Comparison of ENCODE assay signal across 9 mouse cellular contexts in genomic region chr11:79002551-79002951, GRCm38 (mm10). TPM values are rescaled to one million over a fixed set of nuclear protein-coding genes. Genes with fewer than 3 reads are reported as not detected.
DNase-seq lines count a peak whose midpoint lies in the region; ATAC-seq and TF ChIP-seq lines count a peak whose summit lies in the region.
"Had no signal": no experiment of that assay in that cellular context is flagged by ENCODE, and none has a peak within 500 bp of the region (broad histone marks: within the 10 kb centered on the region; RNA-seq: fewer than 3 reads in every experiment).

No protein-coding gene starts in this region.

- DNase-seq in frontal cortex, postnatal 10 days (ENCODE audit: low spot score in 2 of 2), result no peak
- DNase-seq in midbrain, embryonic 14.5 days, result no peak
- DNase-seq in cerebellum, adult 2 months, result no peak
- no peak for DNase-seq in frontal cortex, postnatal 25 days (ENCODE audit: low spot score in 2 of 2)

- H3K9me3 ChIP-seq in midbrain, embryonic 16.5 days (replicated peaks; ENCODE audit: control insufficient read depth, low read length, poor library complexity, severe bottlenecking), result no peaks in the 10 kb centered on the region
- H3K9me3 ChIP-seq in midbrain, embryonic 14.5 days (ENCODE audit: control insufficient read depth, low read length), result no peaks in the 10 kb centered on the region
- no peaks in the 10 kb centered on the region for H3K9me3 ChIP-seq in intestine, embryonic 15.5 days
- H3K9me3 ChIP-seq: hindbrain, embryonic 15.5 days had no signal

- 0 out of 2 replicates have a peak, but pooled peaks have one; percentile 31 for ATAC-seq in frontal cortex, adult (ENCODE audit: low TSS enrichment)
- no peak for ATAC-seq in midbrain, embryonic 16.5 days
- no peak for ATAC-seq in midbrain, embryonic 14.5 days (ENCODE audit: low FRiP score, low TSS enrichment)
- ATAC-seq in intestine, embryonic 15.5 days, result peak; percentile 76

- H3K4me2 ChIP-seq in midbrain, embryonic 16.5 days (ENCODE audit: low read length), result no peak overlapping the region
- H3K4me2 ChIP-seq in midbrain, embryonic 14.5 days (ENCODE audit: low read length), result no peak overlapping the region
- H3K4me2 ChIP-seq in intestine, embryonic 15.5 days (replicated peaks), result 0 out of 2 replicates have a peak overlapping the region, but pooled peaks have one; percentile 1
- H3K4me2 ChIP-seq: hindbrain, embryonic 15.5 days had no signal

- H3K4me1 ChIP-seq in midbrain, embryonic 16.5 days (ENCODE audit: control insufficient read depth, insufficient read depth, low read length), result no peaks in the 10 kb centered on the region
- H3K4me1 ChIP-seq in midbrain, embryonic 14.5 days (ENCODE audit: control insufficient read depth, insufficient read depth, low read length), result no peaks in the 10 kb centered on the region
- H3K4me1 ChIP-seq in intestine, embryonic 15.5 days (replicated peaks), result peaks cover 23% of the 10 kb centered on the region
- H3K4me1 ChIP-seq in small intestine, adult 2 months (ENCODE audit: control insufficient read depth, insufficient read depth, insufficient read length, low read length), result peaks cover 33% of the 10 kb centered on the region
- no peaks in the 10 kb centered on the region for H3K4me1 ChIP-seq in cerebellum, adult 2 months (ENCODE audit: control insufficient read depth, insufficient read depth, low read length)
- H3K4me1 ChIP-seq: hindbrain, embryonic 15.5 days had no signal

- H3K4me3 ChIP-seq in midbrain, embryonic 16.5 days (ENCODE audit: low read depth, low read length), result no peak overlapping the region
- no peak overlapping the region for H3K4me3 ChIP-seq in midbrain, embryonic 14.5 days (replicated peaks; ENCODE audit: low read depth, low read length)
- no peak overlapping the region for H3K4me3 ChIP-seq in intestine, embryonic 15.5 days (replicated peaks)
- H3K4me3 ChIP-seq in small intestine, adult 2 months (ENCODE audit: low read depth, low read length), result no peak overlapping the region
- H3K4me3 ChIP-seq in cerebellum, adult 2 months (replicated peaks; ENCODE audit: insufficient read depth, low read depth, low read length), result no peak overlapping the region
- H3K4me3 ChIP-seq: hindbrain, embryonic 15.5 days had no signal

- 0 out of 2 replicates have a peak overlapping the region, but pooled peaks have one; percentile 36 for H3K27ac ChIP-seq in midbrain, embryonic 16.5 days (ENCODE audit: low read length)
- H3K27ac ChIP-seq in midbrain, embryonic 14.5 days (replicated peaks; ENCODE audit: low read depth, low read length), result no peak overlapping the region
- peak overlapping the region; percentile 61 for H3K27ac ChIP-seq in intestine, embryonic 15.5 days
- H3K27ac ChIP-seq in small intestine, adult 2 months (ENCODE audit: insufficient read depth, low read depth, low read length), result peak overlapping the region; percentile 84
- H3K27ac ChIP-seq in cerebellum, adult 2 months (ENCODE audit: insufficient read depth, low read length), result no peak overlapping the region
- H3K27ac ChIP-seq: hindbrain, embryonic 15.5 days had no signal

- no peak overlapping the region for H3K9ac ChIP-seq in midbrain, embryonic 16.5 days (ENCODE audit: low read depth, low read length)
- H3K9ac ChIP-seq in midbrain, embryonic 14.5 days (replicated peaks; ENCODE audit: low read length), result no peak overlapping the region
- H3K9ac ChIP-seq in intestine, embryonic 15.5 days, result no peak overlapping the region
- H3K9ac ChIP-seq: hindbrain, embryonic 15.5 days had no signal

- no peak for TF ChIP-seq CTCF in small intestine, adult 2 months (IDR thresholded peaks at IDR 0.05; ENCODE audit: extremely low read depth, insufficient read length, insufficient replicate concordance, low read depth, low read length)
- no peak for TF ChIP-seq CTCF in cerebellum, adult 2 months (IDR thresholded peaks at IDR 0.05; ENCODE audit: borderline replicate concordance, insufficient read depth, low read depth, low read length)

- no peaks in the 10 kb centered on the region for H3K36me3 ChIP-seq in midbrain, embryonic 16.5 days (ENCODE audit: control insufficient read depth, insufficient read depth, low read length)
- no peaks in the 10 kb centered on the region for H3K36me3 ChIP-seq in midbrain, embryonic 14.5 days (ENCODE audit: control insufficient read depth, insufficient read depth, low read length)
- no peaks in the 10 kb centered on the region for H3K36me3 ChIP-seq in intestine, embryonic 15.5 days
- H3K36me3 ChIP-seq in small intestine, adult 2 months (ENCODE audit: control insufficient read depth, insufficient read depth, low read length), result no peaks in the 10 kb centered on the region
- H3K36me3 ChIP-seq: hindbrain, embryonic 15.5 days had no signal

- H3K27me3 ChIP-seq in midbrain, embryonic 16.5 days (ENCODE audit: control insufficient read depth, insufficient read depth, low read depth, low read length), result no peaks in the 10 kb centered on the region
- H3K27me3 ChIP-seq in midbrain, embryonic 14.5 days (ENCODE audit: control insufficient read depth, insufficient read depth, low read length), result no peaks in the 10 kb centered on the region
- no peaks in the 10 kb centered on the region for H3K27me3 ChIP-seq in intestine, embryonic 15.5 days (replicated peaks)
- H3K27me3 ChIP-seq in small intestine, adult 2 months (ENCODE audit: control insufficient read depth, insufficient read depth, low read length), result no peaks in the 10 kb centered on the region
- H3K27me3 ChIP-seq in cerebellum, adult 2 months (ENCODE audit: control insufficient read depth, insufficient read depth, low read length), result no peaks in the 10 kb centered on the region
- H3K27me3 ChIP-seq: hindbrain, embryonic 15.5 days had no signal

- no peak for TF ChIP-seq POLR2A in small intestine, adult 2 months (IDR thresholded peaks at IDR 0.05; ENCODE audit: low read depth, low read length)
- no peak for TF ChIP-seq POLR2A in cerebellum, adult 2 months (IDR thresholded peaks at IDR 0.05; ENCODE audit: borderline replicate concordance, insufficient read depth, low read length)

- 71% methylated on average over 5 of the region's 5 CpGs for WGBS in midbrain, embryonic 16.5 days
- 72% methylated on average over 5 of the region's 5 CpGs for WGBS in midbrain, embryonic 14.5 days
- WGBS in intestine, embryonic 15.5 days, result 40% methylated on average over 5 of the region's 5 CpGs
- 6% methylated on average over 5 of the region's 5 CpGs for WGBS in small intestine, adult 2 months
- WGBS in cerebellum, adult 2 months, result 78% methylated on average over 5 of the region's 5 CpGs

RNA-seq across cellular contexts. Expression of gene Lgals9, which starts 17.8 kb away (rescaled TPM):
- polyA plus RNA-seq in midbrain, embryonic 16.5 days (2015; fragmentation: Nextera tagmentation; extraction: Ambion mirVana), result 7.6 and 8.0 TPM in 2 replicates
- 3.7 and 13.7 TPM in 2 replicates for polyA plus RNA-seq in midbrain, embryonic 14.5 days (2014; fragmentation: Nextera tagmentation; extraction: Ambion mirVana)
- polyA plus RNA-seq in intestine, embryonic 15.5 days (2015; fragmentation: Nextera tagmentation; extraction: Ambion mirVana), result 71.1 and 73.1 TPM in 2 replicates
- polyA plus RNA-seq in small intestine, adult 2 months (2012; rRNA removed), result 263 and 686 TPM in 2 replicates
- polyA plus RNA-seq in cerebellum, adult 2 months (2012; rRNA removed), result 8.7 and 9.2 TPM in 2 replicates

Comparison
In these comparisons a context has a peak if more than half of its experiments do, and no peak if none do; other contexts are left out.
1. H3K27ac ChIP-seq: peak in midbrain, embryonic 16.5 days (single experiment), intestine, embryonic 15.5 days (single experiment) and small intestine, adult 2 months (single experiment); none in midbrain, embryonic 14.5 days (single experiment) and cerebellum, adult 2 months (single experiment).
2. ATAC-seq: peak in frontal cortex, adult (single experiment) and intestine, embryonic 15.5 days (single experiment); none in midbrain, embryonic 16.5 days (single experiment) and midbrain, embryonic 14.5 days (single experiment).